Mouse (Mus musculus) B cell, adult 2 months (primary cell): ENCODE data around the gene Samd1.
A peak's percentile ranks its signal among the peaks of the same experiment; 100 is the strongest.

Experiments
- DNase-seq, 2 experiments: peaks; one replicate each; pipeline ENCODE4 v3.0.0; 2022

The Samd1 gene

DNA sequence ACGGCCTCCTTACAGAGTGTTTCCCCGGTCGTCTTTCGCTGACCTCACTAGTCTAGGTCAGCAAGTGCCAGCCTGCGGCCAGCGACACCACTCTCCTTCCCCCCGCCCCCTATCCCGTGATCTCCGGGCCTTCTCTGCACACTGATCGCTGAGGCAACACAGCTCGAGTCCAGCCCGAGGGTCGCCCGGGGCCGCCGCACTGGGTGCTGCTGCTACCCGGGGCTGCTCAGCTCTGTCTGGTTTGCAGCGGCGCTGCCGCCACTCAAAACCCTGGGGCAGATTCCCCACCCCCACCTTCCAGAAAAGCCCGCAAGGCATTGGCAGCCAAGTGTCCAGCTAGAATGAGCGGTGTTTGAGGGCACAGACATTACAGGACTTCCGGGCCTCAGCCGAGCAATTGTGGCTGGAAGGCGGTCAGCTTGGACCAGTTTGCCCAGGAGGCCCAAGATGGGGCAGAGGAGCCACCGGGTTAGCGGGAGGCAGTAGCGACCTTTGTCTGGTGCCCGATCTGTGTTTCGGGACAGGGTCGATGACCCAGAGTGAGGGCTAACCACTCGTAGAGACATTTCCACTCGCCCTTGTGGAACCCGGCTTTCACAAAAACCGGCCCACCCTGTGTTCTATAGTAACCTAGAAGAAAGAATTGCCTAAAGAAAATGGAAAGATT, 15.2 kb downstream of the Samd1 start:
- DNase-seq: no peak

- DNase-seq: no peak
Observed at GRCm38 (mm10) chr8:84015833-84016232, 18.4 kb downstream of the Samd1 start.

DNA sequence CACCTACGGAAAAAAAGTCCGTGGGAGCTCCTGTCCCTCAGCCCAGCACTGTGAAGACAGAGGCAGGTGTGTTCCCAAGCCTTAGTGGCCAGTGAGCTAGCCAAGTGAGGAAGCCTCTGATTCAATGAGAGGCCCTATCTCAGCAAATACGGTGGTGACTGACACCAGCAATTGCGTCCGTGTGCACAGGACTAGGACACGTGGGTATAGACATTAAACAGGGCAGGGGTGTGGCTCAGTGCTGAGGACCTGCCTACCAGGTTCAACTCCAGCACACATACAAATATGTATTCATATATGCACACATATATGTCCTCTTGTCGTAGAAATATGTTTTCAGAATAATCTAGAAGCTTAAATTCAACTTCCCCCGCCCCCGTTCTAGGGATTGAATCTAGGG, 22.3 kb downstream of the Samd1 start:
- no peak for DNase-seq

DNA sequence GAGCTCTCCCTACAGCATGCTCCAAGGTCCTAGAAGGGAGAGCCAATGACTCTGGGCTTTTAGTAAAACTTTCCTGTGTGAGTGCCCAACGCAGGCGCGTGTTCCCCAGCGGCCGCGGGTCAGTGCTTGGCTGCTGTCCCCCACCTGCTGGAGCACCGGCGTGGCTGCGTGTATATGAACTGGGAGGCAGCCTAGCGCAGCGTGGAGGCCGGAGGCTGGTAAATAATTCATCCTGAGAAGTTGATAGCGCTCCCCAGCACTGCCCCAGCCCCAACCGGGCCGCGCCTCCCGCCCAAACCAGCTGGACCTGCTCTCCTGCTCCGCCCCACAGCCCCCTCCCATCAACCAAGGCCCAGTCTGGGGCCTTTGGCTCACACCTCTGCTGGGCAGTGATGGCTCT, 23.6 kb downstream of the Samd1 start, which contains the start of gene Palm3:
Palm3 (plus strand) TSS at position 376 of the 400 bp plus-strand sequence.
- DNase-seq: no peak

GRCm38 (mm10) chr8:84021569-84021968, 24.1 kb downstream of the Samd1 start:
- DNase-seq: no peak

- DNase-seq: no peak
Observed at GRCm38 (mm10) chr8:84023085-84023484, 25.6 kb downstream of the Samd1 start.

GRCm38 (mm10) chr8:84023631-84024030, 26.2 kb downstream of the Samd1 start:
- DNase-seq: no peak

DNA sequence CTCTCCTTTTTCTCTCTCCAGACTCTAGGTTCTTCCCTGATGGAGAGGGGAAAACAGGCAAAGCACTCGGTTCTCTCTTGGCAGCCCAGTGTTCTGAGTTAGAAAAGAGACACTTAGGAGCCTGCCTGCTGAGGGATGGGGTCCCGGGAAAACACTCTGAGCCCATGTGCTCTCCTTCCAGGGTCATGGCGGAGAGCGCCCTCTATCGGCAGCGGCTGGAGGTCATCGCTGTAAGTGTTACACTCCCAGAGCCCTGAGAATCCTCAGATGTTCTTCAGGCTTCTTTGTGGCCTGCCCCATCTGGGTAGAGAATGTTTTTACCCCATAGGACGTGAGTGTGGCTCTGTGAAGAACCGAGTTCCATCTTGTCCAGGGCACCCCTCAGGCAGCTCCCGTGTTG, 26.7 kb downstream of the Samd1 start:
- peak; percentile 75 to 78 for DNase-seq

DNA sequence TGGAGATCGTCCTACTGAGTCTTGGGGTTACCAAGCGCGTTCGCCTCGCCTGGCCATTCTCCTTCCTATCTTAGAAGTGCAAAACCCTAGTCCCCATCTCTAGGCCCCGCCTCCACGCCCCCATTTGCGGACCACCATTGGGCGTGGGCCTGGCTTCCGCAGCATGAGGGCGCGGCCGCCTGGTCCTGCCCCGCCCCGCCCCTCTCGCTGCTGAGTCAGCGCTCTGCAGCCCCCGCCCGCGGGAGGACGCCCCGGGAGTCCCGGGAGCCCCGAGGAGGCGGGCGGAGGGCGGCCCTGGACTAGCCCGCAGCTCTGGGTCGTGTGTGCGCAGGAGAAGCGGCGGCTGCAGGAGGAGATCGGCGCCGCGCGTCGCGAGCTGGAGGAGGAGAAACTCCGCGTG, 28.4 kb downstream of the Samd1 start:
- DNase-seq: peak; percentile 22 to 32

- DNase-seq: peak; percentile 71
Observed at GRCm38 (mm10) chr8:84027449-84027848, 30.0 kb downstream of the Samd1 start.

DNA sequence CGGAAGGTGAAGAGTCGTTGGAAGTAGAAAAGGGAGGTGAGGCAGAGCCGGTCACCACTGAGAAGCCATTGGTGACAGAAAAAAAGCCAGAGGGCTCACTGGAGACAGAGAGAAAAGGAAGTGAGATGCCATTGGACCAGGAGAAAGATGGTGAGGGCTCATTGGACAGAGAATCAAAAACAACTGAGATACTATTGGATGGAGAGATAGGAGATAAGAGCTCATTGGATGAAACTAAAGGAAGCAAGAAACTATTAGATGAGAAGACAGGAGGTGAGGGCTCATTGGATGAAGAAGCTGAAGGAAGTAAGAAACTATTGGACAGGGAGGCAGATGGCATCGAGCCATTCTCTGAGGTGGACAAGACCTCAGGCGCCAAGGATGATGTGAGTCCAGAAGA, 31.8 kb downstream of the Samd1 start:
- DNase-seq: no peak

- DNase-seq: no peak
Observed at GRCm38 (mm10) chr8:84032777-84033176, 35.3 kb downstream of the Samd1 start.

- DNase-seq: no peak
Observed at GRCm38 (mm10) chr8:84038015-84038414, 40.5 kb downstream of the Samd1 start.

DNA sequence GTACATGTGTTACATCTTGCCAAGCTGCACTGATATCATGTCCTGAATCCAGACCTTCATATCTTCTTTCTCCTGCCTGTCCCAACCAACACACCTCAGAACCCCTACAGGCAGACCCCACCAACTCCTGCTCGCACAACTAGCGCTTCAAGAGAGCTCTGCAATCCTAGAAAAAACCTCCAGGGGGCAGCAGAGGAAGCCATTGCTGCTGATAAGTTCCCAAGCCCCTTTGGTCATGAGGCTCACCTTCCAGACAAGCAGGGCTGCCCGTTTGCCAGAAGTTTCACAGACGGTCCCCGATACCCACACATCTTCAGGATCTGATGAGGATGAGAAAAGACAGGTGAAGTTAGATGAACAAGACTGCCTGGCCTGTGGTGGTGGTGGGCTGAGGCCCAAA, 41.6 kb downstream of the Samd1 start:
- DNase-seq: peak; percentile 86 to 87

- peak; percentile 75 to 78 for DNase-seq
Observed at GRCm38 (mm10) chr8:84042066-84042947, 44.8 kb downstream of the Samd1 start, which contains the start of gene Il27ra. Gene Il27ra (minus strand): TSS chr8:84042589.

DNA sequence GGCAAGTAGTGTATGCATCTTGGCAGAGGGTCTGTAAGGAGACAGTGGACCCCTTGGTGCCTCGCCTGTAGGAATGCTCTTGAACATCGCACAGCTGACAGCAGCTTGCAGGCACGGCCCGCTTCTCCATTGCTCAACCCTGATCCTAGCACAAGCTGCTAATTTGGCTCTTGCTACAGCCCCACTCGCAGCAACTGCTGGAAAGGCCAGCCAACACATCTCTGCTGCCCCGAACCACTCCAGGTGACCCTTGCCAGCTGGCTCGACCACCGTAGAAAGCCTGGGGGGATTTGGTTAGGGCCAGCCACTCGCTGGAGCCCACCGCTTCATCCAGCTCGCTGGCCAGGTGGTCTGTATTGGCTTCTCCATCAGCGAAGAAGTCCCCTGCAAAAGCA, 45.5 kb downstream of the Samd1 start:
- peak in 1 of 2 experiments; percentile 17 for DNase-seq

GRCm38 (mm10) chr8:84044103-84044502, 46.6 kb downstream of the Samd1 start:
- no peak for DNase-seq

- no peak for DNase-seq
Observed at GRCm38 (mm10) chr8:84044900-84045299, 47.4 kb downstream of the Samd1 start, which contains the start of gene Rln3. Gene Rln3 (minus strand): TSS chr8:84045000.

- DNase-seq: no peak
Observed at GRCm38 (mm10) chr8:84046505-84046904, 49.0 kb downstream of the Samd1 start.

DNA sequence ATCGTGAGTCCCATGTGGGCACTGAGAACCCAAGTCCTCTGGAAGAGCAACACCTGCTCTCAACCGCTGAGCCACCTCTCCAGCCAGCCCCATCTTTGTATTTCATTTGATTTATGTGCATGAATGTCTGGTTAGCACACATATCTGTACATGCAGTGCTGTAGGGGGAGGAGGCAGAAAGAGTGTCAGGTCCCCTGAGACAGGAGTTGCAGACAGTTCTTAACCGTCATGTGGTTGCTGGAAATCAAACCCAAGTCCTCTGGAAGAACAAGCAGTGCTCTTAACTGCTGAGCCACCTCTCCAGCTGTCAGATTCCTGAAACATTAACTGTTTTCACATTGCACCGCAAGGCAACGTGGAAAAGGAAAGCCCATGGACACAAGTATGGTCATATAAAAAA, 50.7 kb downstream of the Samd1 start:
- no peak for DNase-seq
